Mouse (Mus musculus) megakaryocyte, embryonic 14.5 days (primary cell): ENCODE results near the gene Ldlrap1. TPM values are rescaled to one million over a fixed set of nuclear protein-coding genes. Genes with fewer than 3 reads are reported as not detected.

Experiments
- H3K27me3 ChIP-seq: replicated peaks from 2 replicates; pipeline ENCODE3; 2012; ENCODE audit warnings: inconsistent platforms
- H3K36me3 ChIP-seq: replicated peaks from 2 replicates; pipeline ENCODE3; 2012; ENCODE audit warnings: low read length, inconsistent platforms, mixed read lengths
- H3K4me1 ChIP-seq: 2 replicates; pipeline ENCODE4 v1.6.1; 2012; ENCODE audit warnings: inconsistent platforms
- H3K4me3 ChIP-seq: replicated peaks from 2 replicates; pipeline ENCODE3; 2012; ENCODE audit warnings: moderate library complexity, mild to moderate bottlenecking, inconsistent platforms
- H3K9me3 ChIP-seq: 2 replicates; pipeline ENCODE4 v1.6.1; 2012; ENCODE audit warnings: inconsistent platforms
- FLI1 ChIP-seq: IDR thresholded peaks from 2 replicates; pipeline ENCODE4 v1.6.1; 2012; ENCODE audit warnings: low read length, inconsistent platforms, mixed read lengths
- GATA1 ChIP-seq: IDR thresholded peaks from 3 replicates; pipeline ENCODE4 v1.6.1; 2012; ENCODE audit warnings: mixed read lengths, low read length, inconsistent platforms, borderline replicate concordance
- polyA plus RNA-seq: library from polyadenylated mRNA; stranded (reverse); fragments of >175 nt; gene quantifications from 2 replicates; pipeline ENCODE4 v1.2.3, GENCODE M21; 2012; ENCODE audit warnings: low replicate concordance; ENCODE audit not compliant: insufficient read depth

The Ldlrap1 gene
- polyA plus RNA-seq, 1 experiment, result 17.8 TPM

- H3K27me3 ChIP-seq, result no peaks in the 10 kb centered on the region
- peaks cover 79% of the 10 kb centered on the region for H3K4me1 ChIP-seq
- no peak for TF ChIP-seq FLI1
- no peak for TF ChIP-seq GATA1
- no peak overlapping the region for H3K4me3 ChIP-seq
- H3K36me3 ChIP-seq, result peaks cover 88% of the 10 kb centered on the region
- H3K9me3 ChIP-seq, result no peaks in the 10 kb centered on the region
Measured at GRCm38 (mm10) chr4:134739530-134739929, 28.3 kb downstream of the Ldlrap1 start.

GRCm38 (mm10) chr4:134737365-134737910 is 30.4 kb downstream of the Ldlrap1 start:
- peaks cover 71% of the 10 kb centered on the region for H3K4me1 ChIP-seq
- H3K27me3 ChIP-seq, result no peaks in the 10 kb centered on the region
- H3K4me3 ChIP-seq, result no peak overlapping the region
- TF ChIP-seq FLI1, result no peak
- no peak for TF ChIP-seq GATA1
- peaks cover 68% of the 10 kb centered on the region for H3K36me3 ChIP-seq
- H3K9me3 ChIP-seq, result no peaks in the 10 kb centered on the region

GRCm38 (mm10) chr4:134736147-134736546 is 31.7 kb downstream of the Ldlrap1 start:
- no peaks in the 10 kb centered on the region for H3K9me3 ChIP-seq
- no peak for TF ChIP-seq GATA1
- TF ChIP-seq FLI1, result no peak
- no peak overlapping the region for H3K4me3 ChIP-seq
- H3K27me3 ChIP-seq, result peaks cover 4% of the 10 kb centered on the region
- H3K36me3 ChIP-seq, result peaks cover 60% of the 10 kb centered on the region
- peaks cover 66% of the 10 kb centered on the region for H3K4me1 ChIP-seq

DNA sequence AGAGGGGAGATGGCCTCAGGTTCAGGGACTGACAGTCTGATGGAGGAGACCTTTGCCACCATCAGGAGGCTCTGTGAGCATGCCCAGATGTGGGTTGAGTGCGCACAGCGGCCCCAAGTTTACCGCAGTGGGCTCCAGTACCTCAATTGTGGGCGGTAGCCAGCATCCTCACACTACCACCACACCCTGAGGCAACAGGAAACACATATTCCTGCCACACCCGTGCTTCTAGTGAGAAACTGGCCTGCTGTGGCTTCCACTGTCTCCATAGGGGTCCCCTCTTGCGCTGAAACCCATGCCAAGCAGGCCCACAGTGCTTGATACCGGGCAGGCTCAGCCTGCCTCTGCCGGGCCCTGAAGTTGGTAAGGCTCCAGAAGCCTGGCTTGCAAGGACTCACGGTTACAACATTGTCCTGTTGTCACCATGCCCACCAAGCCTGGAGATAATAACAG is 33.2 kb downstream of the Ldlrap1 start:
- peak overlapping the region; percentile 89 for H3K4me3 ChIP-seq
- no peaks in the 10 kb centered on the region for H3K9me3 ChIP-seq
- H3K36me3 ChIP-seq, result peaks cover 48% of the 10 kb centered on the region
- H3K27me3 ChIP-seq, result peaks cover 5% of the 10 kb centered on the region
- peaks cover 72% of the 10 kb centered on the region for H3K4me1 ChIP-seq
- TF ChIP-seq GATA1 (no peak), FLI1 (no peak)

GRCm38 (mm10) chr4:134734038-134734628 is 33.7 kb downstream of the Ldlrap1 start:
- Histone ChIP-seq H3K4me3 (peak overlapping the region; percentile 89), H3K36me3 (peaks cover 51% of the 10 kb centered on the region), H3K9me3 (no peaks in the 10 kb centered on the region), H3K4me1 (peaks cover 77% of the 10 kb centered on the region), H3K27me3 (peaks cover 8% of the 10 kb centered on the region)
- TF ChIP-seq FLI1 (no peak), GATA1 (no peak)

DNA sequence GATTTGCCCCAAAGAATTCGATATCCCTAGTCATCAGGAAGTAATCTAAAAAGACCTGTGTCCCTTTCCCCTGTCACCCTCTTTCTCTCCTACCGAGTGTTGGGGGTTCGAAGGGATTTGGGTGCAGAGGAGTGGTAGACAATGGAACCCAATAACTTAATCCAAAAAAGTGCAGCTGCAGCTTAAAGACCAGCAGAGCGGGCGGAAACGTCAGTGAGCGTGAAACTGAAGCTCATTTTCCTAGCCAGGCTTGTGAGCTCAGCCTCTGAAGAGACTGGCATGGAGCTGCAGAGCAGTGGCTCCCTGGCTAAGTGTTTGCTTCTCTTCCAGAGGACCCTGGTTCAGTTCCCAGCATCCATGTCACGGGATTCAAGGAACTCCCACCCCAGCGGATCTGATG is 34.5 kb downstream of the Ldlrap1 start:
- Histone ChIP-seq H3K4me3 (no peak overlapping the region), H3K4me1 (peaks cover 80% of the 10 kb centered on the region), H3K27me3 (peaks cover 13% of the 10 kb centered on the region), H3K36me3 (peaks cover 51% of the 10 kb centered on the region), H3K9me3 (no peaks in the 10 kb centered on the region)
- TF ChIP-seq FLI1 (no peak), GATA1 (no peak)

GRCm38 (mm10) chr4:134730106-134730505 is 37.7 kb downstream of the Ldlrap1 start:
- Histone ChIP-seq H3K27me3 (peaks cover 18% of the 10 kb centered on the region), H3K36me3 (peaks cover 40% of the 10 kb centered on the region)

DNA sequence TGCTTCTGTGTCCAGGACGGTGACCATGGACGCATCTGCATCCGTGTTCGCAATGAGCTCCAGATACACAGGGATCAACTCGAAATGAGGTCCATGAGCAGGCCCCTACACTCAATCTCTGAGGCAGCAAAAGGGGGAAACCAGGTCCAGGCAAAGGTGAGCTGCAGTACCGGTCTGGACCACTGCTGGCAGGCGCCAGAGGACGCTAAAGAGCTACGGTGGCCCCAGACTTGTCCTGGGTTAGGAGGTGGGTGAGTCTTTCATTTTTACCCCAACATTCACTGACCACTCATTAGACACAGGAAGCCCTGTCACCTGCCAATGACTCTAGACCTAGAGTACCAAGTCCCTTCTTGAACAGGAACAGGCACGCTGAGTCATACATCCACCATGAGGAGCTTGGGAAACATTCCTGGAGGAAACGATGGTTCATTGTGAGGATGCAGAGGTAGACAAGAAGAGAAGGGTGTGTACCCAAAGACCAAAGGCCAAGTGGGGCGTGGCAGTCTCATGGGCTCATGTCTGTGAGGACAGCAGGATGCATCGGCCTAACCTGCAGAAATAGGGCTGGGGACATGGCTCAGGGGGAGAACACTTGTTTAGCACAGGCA is 42.0 kb downstream of the Ldlrap1 start:
- H3K4me1 ChIP-seq, result peaks cover 53% of the 10 kb centered on the region
- TF ChIP-seq FLI1 (no peak), GATA1 (no peak)
- H3K27me3 ChIP-seq, result peaks cover 28% of the 10 kb centered on the region
- peaks cover 12% of the 10 kb centered on the region; the same call in 1 of the 2 replicates for H3K9me3 ChIP-seq
- peaks cover 37% of the 10 kb centered on the region for H3K36me3 ChIP-seq
- H3K4me3 ChIP-seq, result no peak overlapping the region

More at GRCm38 (mm10) chr4:134730106-134730505, 37.7 kb downstream of the Ldlrap1 start:
- TF ChIP-seq GATA1 (no peak), FLI1 (no peak)
- peak overlapping the region; percentile 78 for H3K4me3 ChIP-seq
- peaks cover 79% of the 10 kb centered on the region for H3K4me1 ChIP-seq
- no peaks in the 10 kb centered on the region for H3K9me3 ChIP-seq

DNA sequence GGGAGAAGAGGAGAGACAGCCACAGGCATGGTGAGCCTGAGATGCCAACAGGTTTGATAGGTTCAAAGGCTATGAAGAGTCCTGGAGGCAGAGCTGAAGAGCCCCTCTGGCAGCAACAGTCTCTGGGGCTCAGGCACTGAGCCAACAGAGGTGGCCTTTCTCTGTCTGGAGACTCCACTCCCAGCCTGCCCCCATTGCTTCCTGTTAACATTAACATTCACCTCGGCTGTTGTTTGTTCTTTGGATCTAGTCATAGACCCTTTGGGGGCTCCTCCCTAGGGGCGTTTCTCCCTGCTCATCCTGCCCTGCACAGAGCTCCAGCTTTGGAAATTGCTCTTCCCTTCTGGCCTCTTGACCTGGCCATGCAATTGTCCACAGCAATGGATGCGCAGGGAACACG is 42.9 kb downstream of the Ldlrap1 start:
- Histone ChIP-seq H3K4me1 (peaks cover 52% of the 10 kb centered on the region), H3K9me3 (peaks cover 12% of the 10 kb centered on the region; the same call in 1 of the 2 replicates), H3K4me3 (no peak overlapping the region), H3K27me3 (peaks cover 33% of the 10 kb centered on the region), H3K36me3 (peaks cover 37% of the 10 kb centered on the region)
- TF ChIP-seq GATA1 (no peak), FLI1 (no peak)

DNA sequence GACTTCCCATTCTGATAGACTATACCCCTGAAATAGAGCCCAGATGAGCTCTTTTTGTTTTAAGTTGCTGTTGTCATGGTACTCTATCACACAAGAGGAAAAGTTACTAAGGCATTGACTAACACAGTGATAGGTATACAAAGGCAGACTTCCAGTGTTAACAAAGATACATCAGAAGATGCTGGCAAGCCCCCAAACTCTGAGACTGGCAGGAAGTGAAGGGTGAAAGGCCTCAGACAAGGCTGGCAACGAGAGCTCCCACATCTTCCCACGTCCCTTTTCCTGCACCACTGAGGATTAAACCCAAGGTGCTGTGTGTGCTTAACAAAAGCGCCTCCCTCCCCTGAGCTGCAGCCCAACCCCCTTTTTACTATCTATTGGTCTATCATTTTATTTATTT is 44.6 kb downstream of the Ldlrap1 start:
- Histone ChIP-seq H3K27me3 (peaks cover 25% of the 10 kb centered on the region), H3K36me3 (peaks cover 22% of the 10 kb centered on the region), H3K4me1 (peaks cover 43% of the 10 kb centered on the region), H3K9me3 (peaks cover 12% of the 10 kb centered on the region; the same call in 1 of the 2 replicates), H3K4me3 (no peak overlapping the region)
- no peak for TF ChIP-seq GATA1
- TF ChIP-seq FLI1, result no peak
